In genomic region chr13:25829146-25829924, GRCm38 (mm10) we compare ENCODE assay signal across 15 mouse cellular contexts.
DNase-seq lines count a peak whose midpoint lies in the region; ATAC-seq and TF ChIP-seq lines count a peak whose summit lies in the region.
"Had no signal": no experiment of that assay in that cellular context is flagged by ENCODE, and none has a peak within 500 bp of the region (broad histone marks: within the 10 kb centered on the region; RNA-seq: fewer than 3 reads in every experiment).

No protein-coding gene starts in this region.

- DNase-seq in lung, postnatal 4 days = no peak
- peak; percentile 38 for DNase-seq in fibroblast of lung, adult 2 months (ENCODE audit: low read depth)
- DNase-seq in left cerebral cortex, adult 2 months (ENCODE audit: extremely low spot score in 1 of 2, low spot score in 2 of 2) = no peak
- DNase-seq in right cerebral cortex, postnatal 4 days = no peak
- DNase-seq: cerebellum, postnatal 14 days; lung, adult 18-20 months; midbrain, embryonic 14.5 days; retina, postnatal 1 day; thymus, postnatal 36 days had no signal

- no peak overlapping the region for H3K4me2 ChIP-seq in heart, embryonic 13.5 days
- no peak overlapping the region for H3K4me2 ChIP-seq in heart, embryonic 12.5 days
- no peak overlapping the region for H3K4me2 ChIP-seq in lung, embryonic 15.5 days
- no peak overlapping the region for H3K4me2 ChIP-seq in stomach, embryonic 14.5 days (replicated peaks; ENCODE audit: low read depth, low read length)
- H3K4me2 ChIP-seq: forebrain, embryonic 13.5 days; neural tube, embryonic 12.5 days had no signal

- H3K36me3 ChIP-seq in heart, embryonic 13.5 days = no peaks in the 10 kb centered on the region
- no peaks in the 10 kb centered on the region for H3K36me3 ChIP-seq in heart, embryonic 12.5 days
- no peaks in the 10 kb centered on the region for H3K36me3 ChIP-seq in lung, embryonic 15.5 days
- H3K36me3 ChIP-seq in stomach, embryonic 14.5 days (ENCODE audit: control insufficient read depth, insufficient read depth, low read length) = no peaks in the 10 kb centered on the region
- H3K36me3 ChIP-seq: neural tube, embryonic 12.5 days had no signal

- H3K9ac ChIP-seq in heart, embryonic 13.5 days = no peak overlapping the region
- H3K9ac ChIP-seq in heart, embryonic 12.5 days = no peak overlapping the region
- no peak overlapping the region for H3K9ac ChIP-seq in lung, embryonic 15.5 days
- H3K9ac ChIP-seq in stomach, embryonic 14.5 days (replicated peaks; ENCODE audit: low read depth, low read length) = no peak overlapping the region
- H3K9ac ChIP-seq: forebrain, embryonic 13.5 days; neural tube, embryonic 12.5 days had no signal

- H3K27me3 ChIP-seq in heart, embryonic 13.5 days (replicated peaks) = no peaks in the 10 kb centered on the region
- H3K27me3 ChIP-seq in heart, embryonic 12.5 days (replicated peaks) = no peaks in the 10 kb centered on the region
- H3K27me3 ChIP-seq in lung, embryonic 15.5 days = no peaks in the 10 kb centered on the region
- no peaks in the 10 kb centered on the region for H3K27me3 ChIP-seq in stomach, embryonic 14.5 days (ENCODE audit: control insufficient read depth, insufficient read depth, low read length)
- H3K27me3 ChIP-seq: forebrain, embryonic 13.5 days; neural tube, embryonic 12.5 days had no signal

- no peaks in the 10 kb centered on the region for H3K9me3 ChIP-seq in heart, embryonic 13.5 days
- no peaks in the 10 kb centered on the region for H3K9me3 ChIP-seq in heart, embryonic 12.5 days (replicated peaks)
- H3K9me3 ChIP-seq in lung, embryonic 15.5 days = no peaks in the 10 kb centered on the region
- no peaks in the 10 kb centered on the region for H3K9me3 ChIP-seq in stomach, embryonic 14.5 days (ENCODE audit: control insufficient read depth, low read depth, low read length)
- H3K9me3 ChIP-seq: forebrain, embryonic 13.5 days; neural tube, embryonic 12.5 days had no signal

- WGBS in heart, embryonic 13.5 days = 59% methylated on average over 8 of the region's 8 CpGs
- 59% methylated on average over 8 of the region's 8 CpGs for WGBS in heart, embryonic 12.5 days
- WGBS in lung, embryonic 15.5 days = 35% methylated on average over 8 of the region's 8 CpGs
- WGBS in stomach, embryonic 14.5 days = 29% methylated on average over 8 of the region's 8 CpGs

- no peaks in the 10 kb centered on the region for H3K4me1 ChIP-seq in heart, embryonic 13.5 days
- no peaks in the 10 kb centered on the region for H3K4me1 ChIP-seq in heart, embryonic 12.5 days (replicated peaks)
- 0 out of 2 replicates have a peak, but pooled peaks cover 2% of the 10 kb centered on the region for H3K4me1 ChIP-seq in lung, embryonic 15.5 days
- peaks cover 12% of the 10 kb centered on the region; the same call in 1 of the 2 replicates for H3K4me1 ChIP-seq in stomach, embryonic 14.5 days (ENCODE audit: control insufficient read depth, insufficient read depth, low read length)
- H3K4me1 ChIP-seq: forebrain, embryonic 13.5 days; neural tube, embryonic 12.5 days had no signal

- intact Hi-C loops in left cerebral cortex, adult 2 months (cut with DNase I) = no loop called here

- TF ChIP-seq CTCF in left cerebral cortex, adult 2 months (IDR thresholded peaks at IDR 0.05) = no peak

- ATAC-seq in heart, embryonic 13.5 days (ENCODE audit: extremely low read depth, insufficient number of reproducible peaks, low FRiP score, low TSS enrichment) = no peak
- ATAC-seq in heart, embryonic 12.5 days (ENCODE audit: insufficient number of reproducible peaks, low FRiP score) = no peak
- peak; percentile 31; the same call in 1 of the 2 replicates for ATAC-seq in lung, embryonic 15.5 days (ENCODE audit: borderline replicate concordance, extremely low read depth, low FRiP score, low TSS enrichment)
- peak; percentile 85; the same call in 1 of the 2 replicates for ATAC-seq in stomach, embryonic 14.5 days (ENCODE audit: insufficient number of reproducible peaks, insufficient read depth, low FRiP score, low read depth)
- ATAC-seq: forebrain, embryonic 13.5 days had no signal

- peak overlapping the region; percentile 32; the same call in 1 of the 2 replicates for H3K27ac ChIP-seq in heart, embryonic 13.5 days (replicated peaks)
- H3K27ac ChIP-seq in heart, embryonic 12.5 days (ENCODE audit: poor library complexity, severe bottlenecking) = no peak overlapping the region
- 0 out of 2 replicates have a peak overlapping the region, but pooled peaks have one; percentile 17 for H3K27ac ChIP-seq in lung, embryonic 15.5 days
- H3K27ac ChIP-seq in stomach, embryonic 14.5 days (ENCODE audit: low read length) = peak overlapping the region; percentile 89
- H3K27ac ChIP-seq in left cerebral cortex, adult 2 months = no peak overlapping the region
- H3K27ac ChIP-seq: forebrain, embryonic 13.5 days; neural tube, embryonic 12.5 days had no signal

- no peak overlapping the region for H3K4me3 ChIP-seq in heart, embryonic 13.5 days
- no peak overlapping the region for H3K4me3 ChIP-seq in heart, embryonic 12.5 days
- no peak overlapping the region for H3K4me3 ChIP-seq in lung, embryonic 15.5 days
- H3K4me3 ChIP-seq in stomach, embryonic 14.5 days (ENCODE audit: low read depth, low read length) = no peak overlapping the region
- no peak overlapping the region for H3K4me3 ChIP-seq in left cerebral cortex, adult 2 months
- H3K4me3 ChIP-seq: forebrain, embryonic 13.5 days; neural tube, embryonic 12.5 days had no signal

Comparison
In these comparisons a context has a peak if more than half of its experiments do, and no peak if none do; other contexts are left out.
1. H3K27ac ChIP-seq: peak in heart, embryonic 13.5 days (single experiment), lung, embryonic 15.5 days (single experiment) and stomach, embryonic 14.5 days (single experiment); none in heart, embryonic 12.5 days (single experiment) and left cerebral cortex, adult 2 months (single experiment).
2. ATAC-seq: peak in lung, embryonic 15.5 days (single experiment) and stomach, embryonic 14.5 days (single experiment); none in heart, embryonic 13.5 days (single experiment) and heart, embryonic 12.5 days (single experiment).